25 mouse cellular contexts compared by ENCODE assay signal in genomic region chr17:12513997-12514396, GRCm38 (mm10). TPM values are rescaled to one million over a fixed set of nuclear protein-coding genes. Genes with fewer than 3 reads are reported as not detected.
DNase-seq lines count a peak whose midpoint lies in the region; ATAC-seq and TF ChIP-seq lines count a peak whose summit lies in the region.
"Had no signal": no experiment of that assay in that cellular context is flagged by ENCODE, and none has a peak within 500 bp of the region (broad histone marks: within the 10 kb centered on the region; RNA-seq: fewer than 3 reads in every experiment).

No protein-coding gene starts in this region.

- no peak for TF ChIP-seq EP300 in liver, postnatal 0 days (IDR thresholded peaks at IDR 0.05; ENCODE audit: low read depth)
- no peak for TF ChIP-seq EP300 in stomach, postnatal 0 days (optimal IDR thresholded peaks at IDR 0.05)

- H3K27me3 ChIP-seq in intestine, postnatal 0 days (replicated peaks; ENCODE audit: control insufficient read depth, insufficient read depth, low read length): peaks cover 2% of the 10 kb centered on the region
- peaks cover 1% of the 10 kb centered on the region for H3K27me3 ChIP-seq in intestine, embryonic 15.5 days (replicated peaks)
- H3K27me3 ChIP-seq in liver, postnatal 0 days (ENCODE audit: insufficient read depth, low read length): no peaks in the 10 kb centered on the region
- no peaks in the 10 kb centered on the region for H3K27me3 ChIP-seq in stomach, postnatal 0 days (ENCODE audit: control insufficient read depth, insufficient read depth, low read length)

- H3K9ac ChIP-seq in intestine, postnatal 0 days (ENCODE audit: low read depth, low read length): no peak overlapping the region
- H3K9ac ChIP-seq in intestine, embryonic 15.5 days: no peak overlapping the region
- H3K9ac ChIP-seq in liver, postnatal 0 days (replicated peaks): no peak overlapping the region
- no peak overlapping the region for H3K9ac ChIP-seq in stomach, postnatal 0 days (ENCODE audit: low read length)
- H3K9ac ChIP-seq: embryonic facial prominence, embryonic 13.5 days had no signal

- no peaks in the 10 kb centered on the region for H3K36me3 ChIP-seq in intestine, postnatal 0 days (ENCODE audit: control insufficient read depth, insufficient read depth)
- H3K36me3 ChIP-seq in intestine, embryonic 15.5 days: no peaks in the 10 kb centered on the region
- no peaks in the 10 kb centered on the region for H3K36me3 ChIP-seq in liver, postnatal 0 days (replicated peaks; ENCODE audit: insufficient read depth, low read length)
- no peaks in the 10 kb centered on the region for H3K36me3 ChIP-seq in stomach, postnatal 0 days (ENCODE audit: control insufficient read depth, insufficient read depth, low read length)
- H3K36me3 ChIP-seq: embryonic facial prominence, embryonic 13.5 days; forebrain, embryonic 10.5 days had no signal

- no peak for DNase-seq in liver, postnatal 0 days
- no peak for DNase-seq in liver
- peak; percentile 17 for DNase-seq in ES-CJ7 (ENCODE audit: low read depth, low spot score)
- DNase-seq in stomach, postnatal 0 days (ENCODE audit: low spot score): no peak
- DNase-seq in urinary bladder, adult 2 months (ENCODE audit: low spot score): no peak
- DNase-seq: adrenal gland, postnatal 25 days; cerebellum, adult 11-12 months; cerebellum, postnatal 10 days; heart, postnatal 14 days; kidney, postnatal 36 days; lung, adult 18-20 months; lung, postnatal 10 days; spleen, adult 18-20 months; thymus, adult 18-20 months; thymus, postnatal 36 days had no signal

- no peaks in the 10 kb centered on the region for H3K9me3 ChIP-seq in intestine, postnatal 0 days (ENCODE audit: control insufficient read depth)
- no peaks in the 10 kb centered on the region for H3K9me3 ChIP-seq in intestine, embryonic 15.5 days
- no peaks in the 10 kb centered on the region for H3K9me3 ChIP-seq in liver, postnatal 0 days (ENCODE audit: low read length)
- no peaks in the 10 kb centered on the region for H3K9me3 ChIP-seq in stomach, postnatal 0 days (ENCODE audit: control insufficient read depth, low read length)
- H3K9me3 ChIP-seq: embryonic facial prominence, embryonic 13.5 days; forebrain, embryonic 10.5 days had no signal

- TF ChIP-seq CTCF in intestine, postnatal 0 days (IDR thresholded peaks at IDR 0.05; ENCODE audit: low read depth): peak; percentile 27; the same call in 1 of the 2 replicates
- TF ChIP-seq CTCF in liver, postnatal 0 days (IDR thresholded peaks at IDR 0.05; ENCODE audit: low read depth): 0 out of 2 replicates have a peak, but pooled peaks have one; percentile 15
- TF ChIP-seq CTCF in stomach, postnatal 0 days (IDR thresholded peaks at IDR 0.05; ENCODE audit: low read depth): peak; percentile 28; the same call in 1 of the 2 replicates

- no peaks in the 10 kb centered on the region for H3K4me1 ChIP-seq in intestine, postnatal 0 days (replicated peaks; ENCODE audit: control insufficient read depth, insufficient read depth, low read length)
- no peaks in the 10 kb centered on the region for H3K4me1 ChIP-seq in intestine, embryonic 15.5 days (replicated peaks)
- no peaks in the 10 kb centered on the region for H3K4me1 ChIP-seq in liver, postnatal 0 days (ENCODE audit: insufficient read depth)
- no peaks in the 10 kb centered on the region for H3K4me1 ChIP-seq in stomach, postnatal 0 days (replicated peaks; ENCODE audit: control insufficient read depth, insufficient read depth)
- H3K4me1 ChIP-seq: embryonic facial prominence, embryonic 13.5 days; forebrain, embryonic 10.5 days had no signal

- 79% methylated on average over 5 of the region's 5 CpGs for WGBS in intestine, postnatal 0 days
- WGBS in intestine, embryonic 15.5 days: 82% methylated on average over 5 of the region's 5 CpGs
- WGBS in liver, postnatal 0 days (ENCODE audit: insufficient replicate concordance): 53% methylated on average over 5 of the region's 5 CpGs
- 75% methylated on average over 5 of the region's 5 CpGs for WGBS in stomach, postnatal 0 days

- no peak overlapping the region for H3K4me2 ChIP-seq in intestine, postnatal 0 days (replicated peaks; ENCODE audit: low read depth)
- H3K4me2 ChIP-seq in intestine, embryonic 15.5 days (replicated peaks): no peak overlapping the region
- H3K4me2 ChIP-seq in liver, postnatal 0 days (ENCODE audit: low read depth, low read length): no peak overlapping the region
- no peak overlapping the region for H3K4me2 ChIP-seq in stomach, postnatal 0 days (replicated peaks; ENCODE audit: low read depth)
- H3K4me2 ChIP-seq: embryonic facial prominence, embryonic 13.5 days; midbrain, embryonic 11.5 days had no signal

- no peak overlapping the region for H3K4me3 ChIP-seq in intestine, postnatal 0 days (ENCODE audit: low read depth, low read length)
- H3K4me3 ChIP-seq in intestine, embryonic 15.5 days (replicated peaks): no peak overlapping the region
- no peak overlapping the region for H3K4me3 ChIP-seq in liver, postnatal 0 days (ENCODE audit: low read depth, low read length)
- H3K4me3 ChIP-seq in stomach, postnatal 0 days (ENCODE audit: low read depth, low read length): no peak overlapping the region
- H3K4me3 ChIP-seq: embryonic facial prominence, embryonic 13.5 days; forebrain, embryonic 10.5 days had no signal

- H3K27ac ChIP-seq in intestine, postnatal 0 days (ENCODE audit: low read depth, low read length): no peak overlapping the region
- H3K27ac ChIP-seq in intestine, embryonic 15.5 days: no peak overlapping the region
- no peak overlapping the region for H3K27ac ChIP-seq in liver, postnatal 0 days (ENCODE audit: low read depth)
- H3K27ac ChIP-seq in stomach, postnatal 0 days (replicated peaks): no peak overlapping the region
- H3K27ac ChIP-seq: embryonic facial prominence, embryonic 13.5 days; forebrain, embryonic 10.5 days had no signal

- ATAC-seq in intestine, postnatal 0 days: no peak
- ATAC-seq in intestine, embryonic 15.5 days: no peak
- no peak for ATAC-seq in liver, postnatal 0 days
- no peak for ATAC-seq in stomach, postnatal 0 days (ENCODE audit: low FRiP score, low TSS enrichment)
- ATAC-seq: CD4-positive, CD25-positive, alpha-beta regulatory T cell, adult 4 months; forebrain, embryonic 16.5 days; hindbrain, embryonic 16.5 days; midbrain, embryonic 16.5 days; Patski had no signal

RNA-seq across cellular contexts. Expression of gene Slc22a3, which starts 6.5 kb away (rescaled TPM):
- polyA plus RNA-seq in intestine, postnatal 0 days (2015; fragmentation: Nextera tagmentation; extraction: Ambion mirVana): 0.20 and 0.22 TPM in 2 replicates
- 0.16 and 0.21 TPM in 2 replicates for polyA plus RNA-seq in intestine, embryonic 15.5 days (2015; fragmentation: Nextera tagmentation; extraction: Ambion mirVana)
- polyA plus RNA-seq in liver, postnatal 0 days (2015; fragmentation: Nextera tagmentation; extraction: Ambion mirVana): 0.65 TPM in 2 replicates
- 0.05 and 0.07 TPM in 2 replicates for polyA plus RNA-seq in stomach, postnatal 0 days (2015; fragmentation: Nextera tagmentation; extraction: Ambion mirVana)
- 0.74 and 1.1 TPM in 2 replicates for polyA plus RNA-seq in urinary bladder, adult 2 months (2012; rRNA removed)
- polyA plus RNA-seq: CD4-positive, CD25-positive, alpha-beta regulatory T cell, adult 4 months; Patski had no signal
